Mouse (Mus musculus): ENCODE measurements around the gene Kcnmb3.

- TF ChIP-seq EP300 (IDR thresholded peaks at IDR 0.05; ENCODE audit: low read depth) (no peak), CTCF (IDR thresholded peaks at IDR 0.05; ENCODE audit: low read depth) (no peak)
Observed at GRCm38 (mm10) chr3:32527181-32527580, 35.1 kb upstream of the Kcnmb3 start.

Measured in liver, embryonic 14.5 days (tissue).